Mouse (Mus musculus): ENCODE results near the gene Sobp. TPM values are rescaled to one million over a fixed set of nuclear protein-coding genes. Genes with fewer than 3 reads are reported as not detected.
A peak's percentile ranks its signal among the peaks of the same experiment; 100 is the strongest.

The Sobp gene
- total RNA-seq, 2 experiments from 2014 or later = 29.2 to 34.5 TPM

DNA sequence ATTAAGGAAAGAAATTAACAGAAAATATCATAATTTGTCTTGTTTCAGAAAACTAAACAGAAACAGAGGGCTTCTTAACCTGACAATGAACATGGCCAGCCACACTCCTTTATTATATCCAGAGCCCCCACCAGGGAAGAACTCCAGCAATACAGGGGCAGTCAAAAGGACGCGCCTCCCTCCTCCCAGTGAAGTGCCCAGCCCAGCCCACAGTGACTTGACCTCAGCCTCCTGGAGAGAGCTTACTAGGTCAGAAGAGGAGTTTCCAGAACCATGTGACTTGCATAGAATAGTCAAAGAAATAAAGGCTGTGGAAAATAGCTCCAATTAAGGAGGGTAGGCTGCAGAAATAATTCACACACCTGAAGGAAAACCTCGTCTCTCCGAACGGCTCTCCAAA, 73.8 kb downstream of the Sobp start:
- no peak overlapping the region for H3K27ac ChIP-seq
- DNase-seq = no peak
- intact Hi-C loops (cut with DNase I) = no loop called here
- no peak for TF ChIP-seq CTCF (IDR thresholded peaks at IDR 0.05)
- H3K4me3 ChIP-seq = no peak overlapping the region

GRCm38 (mm10) chr10:43099229-43099628, 75.1 kb downstream of the Sobp start:
- no peak for TF ChIP-seq CTCF (IDR thresholded peaks at IDR 0.05)
- Histone ChIP-seq H3K4me3 (no peak overlapping the region), H3K27ac (no peak overlapping the region)
- DNase-seq = peak; percentile 62
- intact Hi-C loops (cut with DNase I) = loop anchor here (5.0 kb wide), 1 partner anchor 57 kb away; no protein-coding TSS in a partner anchor

DNA sequence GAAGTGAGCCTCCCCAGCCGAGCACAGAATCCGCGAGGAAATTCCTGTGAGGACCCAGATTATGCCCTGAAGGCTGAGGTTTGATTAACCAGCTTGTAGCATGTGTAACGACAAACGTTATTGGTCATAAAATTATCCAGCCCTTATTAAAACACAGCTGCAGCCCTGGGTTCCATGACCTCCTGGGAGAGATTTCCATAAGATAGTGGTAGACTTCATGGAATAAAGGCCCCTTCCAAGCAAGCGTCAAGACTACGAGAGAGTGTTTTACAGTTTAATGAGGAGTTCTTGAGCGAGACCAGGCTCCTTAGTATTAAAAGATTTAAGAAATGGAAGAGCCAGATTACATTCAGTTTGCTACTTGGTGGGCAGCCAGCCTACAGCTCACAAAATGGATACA, 76.6 kb downstream of the Sobp start:
- no peak overlapping the region for H3K4me3 ChIP-seq
- intact Hi-C loops (cut with DNase I) = loop anchor here (5.0 kb wide), 1 partner anchor 55 kb away; no protein-coding TSS in a partner anchor
- H3K27ac ChIP-seq = no peak overlapping the region
- TF ChIP-seq CTCF (IDR thresholded peaks at IDR 0.05) = no peak
- no peak for DNase-seq

DNA sequence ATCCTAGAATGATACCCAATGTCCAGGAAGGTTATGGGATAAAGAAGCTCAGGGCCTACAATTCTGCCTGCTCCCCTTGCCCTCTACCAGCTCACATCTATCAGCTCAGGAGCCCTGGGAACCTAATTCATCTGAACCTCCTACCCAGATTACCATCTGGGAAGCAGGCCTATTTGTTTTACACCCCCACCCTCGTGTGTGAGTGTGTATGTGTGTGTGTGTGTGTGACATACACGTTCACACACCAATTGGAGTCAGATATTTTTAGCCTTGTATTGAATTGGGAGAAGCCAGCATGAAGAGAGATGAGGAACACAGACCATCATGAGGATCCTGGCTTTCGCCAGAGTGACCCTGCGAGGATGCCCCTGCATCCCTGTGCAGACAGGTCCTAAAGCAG, 77.7 kb downstream of the Sobp start:
- no peak for TF ChIP-seq CTCF (IDR thresholded peaks at IDR 0.05)
- no peak overlapping the region for H3K4me3 ChIP-seq
- intact Hi-C loops (cut with DNase I) = loop anchor here (5.0 kb wide), 1 partner anchor 54 kb away; no protein-coding TSS in a partner anchor
- H3K27ac ChIP-seq = no peak overlapping the region
- DNase-seq = no peak

- Histone ChIP-seq H3K4me3 (no peak overlapping the region), H3K27ac (no peak overlapping the region)
- intact Hi-C loops (cut with DNase I) = no loop called here
- no peak for DNase-seq
- TF ChIP-seq CTCF (IDR thresholded peaks at IDR 0.05) = no peak
Measured at GRCm38 (mm10) chr10:43094537-43094936, 79.8 kb downstream of the Sobp start.

DNA sequence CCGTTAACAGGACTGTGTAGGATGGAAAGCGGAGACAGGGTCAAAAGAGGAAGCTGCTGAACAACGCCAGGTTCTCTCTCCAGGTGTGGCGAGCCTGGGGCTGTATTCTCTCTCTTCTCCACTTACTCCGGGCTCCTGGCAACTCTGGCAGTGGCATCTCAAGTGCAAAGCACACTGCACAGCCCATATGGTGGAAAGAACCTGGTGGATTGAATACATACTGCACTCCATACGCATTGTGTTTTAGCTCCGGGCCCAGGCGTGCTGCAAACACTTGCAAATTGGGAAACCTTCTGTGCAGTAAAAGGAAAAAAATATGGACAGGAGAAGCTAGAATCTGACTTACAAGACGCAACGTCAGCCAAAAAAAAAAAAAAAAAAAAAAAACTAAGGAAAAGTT, 80.9 kb downstream of the Sobp start:
- no peak for DNase-seq
- H3K4me3 ChIP-seq = no peak overlapping the region
- no peak overlapping the region for H3K27ac ChIP-seq
- intact Hi-C loops (cut with DNase I) = no loop called here
- TF ChIP-seq CTCF (IDR thresholded peaks at IDR 0.05) = no peak

GRCm38 (mm10) chr10:43090040-43090439, 84.3 kb downstream of the Sobp start:
- intact Hi-C loops (cut with DNase I) = no loop called here
- no peak overlapping the region for H3K27ac ChIP-seq
- no peak for TF ChIP-seq CTCF (IDR thresholded peaks at IDR 0.05)
- no peak overlapping the region for H3K4me3 ChIP-seq
- DNase-seq = no peak

DNA sequence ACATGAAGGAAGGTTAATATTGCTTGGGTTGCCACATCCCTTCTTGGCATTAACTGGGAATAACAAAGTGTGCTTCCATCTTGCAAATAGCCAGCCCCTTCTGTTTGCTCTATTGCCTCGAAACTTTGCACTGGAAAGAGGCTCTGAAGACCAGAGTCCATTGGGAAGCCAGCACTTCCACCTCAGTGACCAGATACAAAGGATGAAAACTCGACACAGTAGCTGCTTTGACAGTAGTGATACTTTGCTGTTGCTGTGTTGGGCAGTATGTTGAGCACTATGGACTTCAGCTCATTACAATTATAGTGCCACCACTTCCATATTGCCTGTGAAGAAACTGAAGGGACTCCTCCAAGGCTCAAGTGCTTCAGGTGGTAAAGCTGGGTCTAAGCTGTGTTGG, 86.9 kb downstream of the Sobp start:
- no peak for DNase-seq
- no peak overlapping the region for H3K27ac ChIP-seq
- TF ChIP-seq CTCF (IDR thresholded peaks at IDR 0.05) = no peak
- no peak overlapping the region for H3K4me3 ChIP-seq
- intact Hi-C loops (cut with DNase I) = no loop called here

GRCm38 (mm10) chr10:43086888-43087287, 87.4 kb downstream of the Sobp start:
- H3K4me3 ChIP-seq = no peak overlapping the region
- TF ChIP-seq CTCF (IDR thresholded peaks at IDR 0.05) = no peak
- no peak for DNase-seq
- intact Hi-C loops (cut with DNase I) = no loop called here
- no peak overlapping the region for H3K27ac ChIP-seq

DNA sequence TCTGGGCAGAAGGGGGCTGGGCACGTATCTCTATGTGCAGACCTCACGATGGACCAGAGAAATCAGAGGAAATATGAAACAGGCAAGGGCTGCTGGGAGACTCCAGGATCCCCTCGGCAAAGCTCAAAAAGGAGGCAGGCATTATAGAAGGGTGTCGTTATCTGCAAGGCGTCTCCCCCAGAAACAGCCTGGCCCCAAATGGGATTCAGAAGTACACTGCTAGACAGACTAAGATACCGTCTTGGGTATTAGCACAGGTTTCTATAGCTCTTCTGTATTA, 90.3 kb downstream of the Sobp start:
- Histone ChIP-seq H3K4me3 (no peak overlapping the region), H3K27ac (no peak overlapping the region)
- intact Hi-C loops (cut with DNase I) = no loop called here
- no peak for TF ChIP-seq CTCF (IDR thresholded peaks at IDR 0.05)
- no peak for DNase-seq

- no peak for TF ChIP-seq CTCF (IDR thresholded peaks at IDR 0.05)
- H3K27ac ChIP-seq = no peak overlapping the region
- intact Hi-C loops (cut with DNase I) = no loop called here
- no peak overlapping the region for H3K4me3 ChIP-seq
- DNase-seq = no peak
Measured at GRCm38 (mm10) chr10:43083288-43084086, 90.8 kb downstream of the Sobp start.

DNA sequence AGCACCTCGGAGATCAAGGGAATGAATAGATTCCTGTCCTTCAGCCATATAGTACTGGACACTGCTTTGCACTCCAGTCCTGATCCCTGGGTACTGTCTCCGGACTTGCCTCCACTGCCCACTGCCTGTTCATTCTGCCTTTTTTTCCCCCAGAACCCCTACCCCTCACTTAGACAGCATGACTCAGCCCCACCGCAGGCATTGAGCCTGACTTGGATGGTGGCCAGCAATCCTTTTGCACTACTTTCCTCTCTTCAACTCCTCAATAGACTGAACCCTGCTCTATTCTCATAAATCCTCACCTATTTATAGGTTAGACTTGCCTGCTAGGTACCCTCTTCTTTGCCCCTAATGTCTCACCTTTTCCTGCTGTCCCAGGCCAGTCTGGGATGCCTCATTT, 93.0 kb downstream of the Sobp start:
- DNase-seq = no peak
- H3K4me3 ChIP-seq = no peak overlapping the region
- intact Hi-C loops (cut with DNase I) = no loop called here

DNA sequence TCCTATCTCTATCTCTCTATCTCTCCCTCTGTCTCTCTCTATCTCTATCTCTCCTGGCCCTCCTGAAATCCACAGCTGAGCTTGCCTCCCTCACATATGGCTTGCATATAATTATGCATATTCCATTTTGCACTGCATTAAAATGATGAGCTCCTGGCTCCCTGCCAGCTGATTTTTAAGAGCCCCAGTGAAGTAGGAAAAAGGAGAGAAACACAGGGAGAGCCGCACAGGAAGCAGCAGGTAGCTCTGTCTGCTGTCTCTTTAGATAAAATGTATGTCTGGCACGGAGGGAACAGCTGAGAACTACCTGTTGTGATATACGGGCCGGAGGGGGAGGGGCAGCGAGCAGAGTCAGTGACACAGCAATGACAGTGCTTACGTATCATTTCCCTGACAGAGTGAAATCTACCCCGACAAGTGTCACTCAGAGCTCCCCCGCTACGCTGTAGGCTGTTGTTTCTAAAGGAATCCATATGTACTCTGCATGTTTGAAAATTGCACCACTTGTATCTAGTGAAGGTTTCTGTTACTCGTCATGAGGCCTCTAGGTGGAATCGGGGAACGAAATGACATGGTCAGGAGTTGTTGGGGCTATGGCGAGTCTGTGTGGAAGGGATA, 98.7 kb downstream of the Sobp start:
- TF ChIP-seq CTCF (IDR thresholded peaks at IDR 0.05) = no peak
- H3K4me3 ChIP-seq = no peak overlapping the region
- intact Hi-C loops (cut with DNase I) = no loop called here
- H3K27ac ChIP-seq = no peak overlapping the region
- DNase-seq = no peak

More for the DNA sequence above, 93.0 kb downstream of the Sobp start:
- H3K27ac ChIP-seq = no peak overlapping the region; the same call in 1 of the 2 replicates
- TF ChIP-seq CTCF (IDR thresholded peaks at IDR 0.05) = no peak

DNA sequence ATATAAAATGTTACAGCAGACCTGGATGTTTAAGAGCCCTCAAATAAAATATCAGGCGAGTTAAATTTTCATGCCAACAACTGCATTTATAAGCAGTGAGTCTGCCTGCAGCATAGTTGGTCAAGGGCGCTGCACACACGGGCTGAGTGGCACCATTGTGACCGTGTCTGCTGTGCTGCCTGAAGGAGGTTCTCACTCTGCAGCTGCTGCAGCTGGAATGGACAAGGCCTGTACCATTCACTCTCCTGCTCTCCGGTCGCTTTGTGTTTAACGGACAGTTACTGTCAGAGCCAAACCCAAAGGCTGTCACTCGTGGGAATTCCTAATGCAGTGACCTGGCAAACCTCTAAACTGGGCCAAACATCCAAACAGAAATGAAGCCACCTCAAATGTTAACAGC, 101.0 kb downstream of the Sobp start:
- no peak for TF ChIP-seq CTCF (IDR thresholded peaks at IDR 0.05)
- Histone ChIP-seq H3K4me3 (no peak overlapping the region), H3K27ac (peak overlapping the region; percentile 35; the same call in 1 of the 2 replicates)
- no peak for DNase-seq
- intact Hi-C loops (cut with DNase I) = no loop called here

Data from gastrocnemius, adult 2 months (tissue).